Mouse (Mus musculus): Measurements from ENCODE around the gene Gm28308. TPM values are rescaled to one million over a fixed set of nuclear protein-coding genes. Genes with fewer than 3 reads are reported as not detected.

Gm28308 gene
- polyA plus RNA-seq, 1 experiment, result 0.78 TPM

DNA sequence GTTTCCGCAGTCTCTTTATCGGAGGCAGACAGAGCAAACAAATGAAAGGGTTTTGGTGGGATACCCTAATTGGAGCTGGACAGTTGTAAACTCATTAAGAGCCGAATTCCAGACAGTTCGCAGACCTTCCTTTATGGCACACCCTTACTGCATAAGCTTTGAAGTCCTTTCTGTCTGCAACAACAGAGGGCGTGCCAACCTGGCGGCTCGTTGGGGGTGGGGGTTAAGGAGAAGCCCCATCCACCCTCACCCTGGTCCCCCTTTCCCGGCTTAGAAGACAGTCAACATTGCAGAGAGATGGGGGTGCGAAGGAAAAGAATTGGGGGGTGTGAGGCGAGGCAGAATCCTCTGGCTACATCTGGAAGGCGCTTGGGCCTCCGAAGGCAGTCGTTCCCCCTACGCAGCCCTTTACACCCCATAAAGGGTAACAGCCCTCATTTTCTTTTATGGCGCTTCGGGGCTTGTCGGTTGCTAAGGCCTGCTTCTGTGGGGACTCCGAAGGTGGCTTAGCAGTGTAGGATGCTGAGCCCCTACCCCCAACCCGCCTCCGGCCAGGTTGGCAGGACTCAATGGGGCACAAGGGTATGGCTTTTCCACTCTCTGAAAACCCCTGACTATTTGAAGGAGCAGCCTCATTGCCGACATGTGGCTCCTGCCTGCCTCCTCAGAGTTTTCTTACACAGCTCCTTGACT is 9.0 kb upstream of the Gm28308 start:
- Histone ChIP-seq H3K4me3 (ENCODE audit: insufficient read depth, low read depth, low read length) (peak overlapping the region; percentile 30), H3K36me3 (ENCODE audit: control insufficient read depth, insufficient read depth, low read length) (no peaks in the 10 kb centered on the region; the same call in 1 of the 2 replicates), H3K27me3 (replicated peaks; ENCODE audit: control insufficient read depth, insufficient read depth, low read length) (no peaks in the 10 kb centered on the region), H3K27ac (ENCODE audit: insufficient read depth, low read depth, low read length) (peak overlapping the region; percentile 91), H3K4me1 (ENCODE audit: control insufficient read depth, insufficient read depth, low read length) (0 out of 2 replicates have a peak, but pooled peaks cover 4% of the 10 kb centered on the region)
- no peak for TF ChIP-seq POLR2A (IDR thresholded peaks at IDR 0.05; ENCODE audit: low read depth, low read length)
- no peak for TF ChIP-seq CTCF (conservative IDR thresholded peaks at IDR 0.05; ENCODE audit: insufficient read depth, insufficient read length, low read depth, low read length)
- WGBS, result 10% methylated on average over 21 of the region's 21 CpGs
- DNase-seq, result no peak

DNA sequence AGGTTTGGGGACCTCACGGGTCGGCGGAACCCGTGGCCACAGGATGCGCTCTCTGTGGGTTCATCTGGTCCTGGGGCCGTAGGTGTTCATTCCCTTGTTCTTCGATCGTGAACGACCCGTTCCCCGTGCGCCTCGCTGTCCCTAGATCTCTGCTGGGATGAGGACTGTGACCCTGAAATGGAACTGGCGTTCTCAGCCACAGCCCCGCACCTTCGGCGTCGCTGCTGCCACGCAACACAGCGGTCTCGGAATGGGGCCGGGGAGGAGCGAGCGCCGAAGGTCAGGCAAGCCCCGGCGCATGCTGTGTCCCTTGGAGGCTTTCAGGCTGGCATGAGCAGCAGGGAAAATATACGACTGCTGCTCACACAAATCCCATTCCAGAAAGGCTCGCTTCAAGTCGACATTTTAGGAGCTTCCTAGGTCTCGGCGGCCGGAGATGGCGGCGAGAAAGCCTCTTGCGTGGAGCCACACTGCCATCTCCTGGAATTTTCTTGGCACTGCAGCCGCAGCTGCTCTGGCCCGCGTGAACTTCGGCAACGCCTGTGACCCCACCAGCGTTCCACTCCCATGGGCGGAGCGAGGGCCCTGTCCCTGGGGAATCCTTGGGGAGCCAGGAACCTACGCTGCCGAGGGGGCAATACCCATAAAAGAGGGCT is 8.3 kb upstream of the Gm28308 start, which contains the start of gene Hoxa7:
TSS of gene Hoxa7 (minus strand) at position 518 of the 656 bp plus-strand sequence.
- under 1% methylated on average over 46 of the region's 46 CpGs for WGBS
- peak; percentile 97 for DNase-seq
- H3K4me1 ChIP-seq (ENCODE audit: control insufficient read depth, insufficient read depth, low read length), result 0 out of 2 replicates have a peak, but pooled peaks cover 4% of the 10 kb centered on the region
- TF ChIP-seq CTCF (conservative IDR thresholded peaks at IDR 0.05; ENCODE audit: insufficient read depth, insufficient read length, low read depth, low read length), result peak; percentile 95
- TF ChIP-seq POLR2A (IDR thresholded peaks at IDR 0.05; ENCODE audit: low read depth, low read length), result no peak
- H3K36me3 ChIP-seq (ENCODE audit: control insufficient read depth, insufficient read depth, low read length), result no peaks in the 10 kb centered on the region; the same call in 1 of the 2 replicates
- H3K27me3 ChIP-seq (replicated peaks; ENCODE audit: control insufficient read depth, insufficient read depth, low read length), result no peaks in the 10 kb centered on the region
- peak within 1 kb of the TSS; percentile 98 for H3K27ac ChIP-seq (ENCODE audit: insufficient read depth, low read depth, low read length)
- H3K4me3 ChIP-seq (ENCODE audit: insufficient read depth, low read depth, low read length), result peak within 1 kb of the TSS; percentile 91

DNA sequence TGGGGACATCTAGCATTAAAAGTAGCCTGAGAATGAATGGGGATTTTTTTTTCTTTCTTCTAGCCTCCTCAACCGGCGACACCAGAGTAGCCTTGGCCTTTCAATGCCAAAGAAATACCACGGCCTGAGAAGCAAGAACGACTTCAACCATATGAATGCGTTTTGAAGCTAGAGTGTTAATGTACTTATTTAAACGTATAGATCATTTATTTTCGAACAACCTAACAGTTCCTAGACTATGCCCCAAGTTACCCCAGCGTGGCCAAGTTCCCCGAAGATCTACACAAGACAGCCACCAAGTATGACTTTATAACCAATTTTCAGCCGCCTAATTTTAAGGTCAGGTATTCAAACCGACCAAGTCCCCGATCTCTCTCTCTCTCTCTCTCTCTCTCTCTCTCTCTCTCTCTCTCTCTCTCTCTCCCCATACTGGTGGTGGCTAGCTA is 7.7 kb upstream of the Gm28308 start:
- peak overlapping the region; percentile 91 for H3K4me3 ChIP-seq (ENCODE audit: insufficient read depth, low read depth, low read length)
- H3K27me3 ChIP-seq (replicated peaks; ENCODE audit: control insufficient read depth, insufficient read depth, low read length), result no peaks in the 10 kb centered on the region
- DNase-seq, result no peak

GRCm38 (mm10) chr6:52220003-52220864 is 7.1 kb upstream of the Gm28308 start:
- Histone ChIP-seq H3K36me3 (ENCODE audit: control insufficient read depth, insufficient read depth, low read length) (no peaks in the 10 kb centered on the region; the same call in 1 of the 2 replicates), H3K4me3 (ENCODE audit: insufficient read depth, low read depth, low read length) (peak overlapping the region; percentile 91), H3K27me3 (replicated peaks; ENCODE audit: control insufficient read depth, insufficient read depth, low read length) (no peaks in the 10 kb centered on the region), H3K27ac (ENCODE audit: insufficient read depth, low read depth, low read length) (peak overlapping the region; percentile 98), H3K4me1 (ENCODE audit: control insufficient read depth, insufficient read depth, low read length) (0 out of 2 replicates have a peak, but pooled peaks cover 4% of the 10 kb centered on the region)
- no peak for TF ChIP-seq CTCF (conservative IDR thresholded peaks at IDR 0.05; ENCODE audit: insufficient read depth, insufficient read length, low read depth, low read length)
- no peak for TF ChIP-seq POLR2A (IDR thresholded peaks at IDR 0.05; ENCODE audit: low read depth, low read length)
- peak; percentile 81 for DNase-seq
- 26% methylated on average over 32 of the region's 32 CpGs for WGBS

More for the DNA sequence above, 7.7 kb upstream of the Gm28308 start:
- WGBS, result 6% methylated on average over 12 of the region's 12 CpGs
- no peaks in the 10 kb centered on the region; the same call in 1 of the 2 replicates for H3K36me3 ChIP-seq (ENCODE audit: control insufficient read depth, insufficient read depth, low read length)
- 0 out of 2 replicates have a peak, but pooled peaks cover 4% of the 10 kb centered on the region for H3K4me1 ChIP-seq (ENCODE audit: control insufficient read depth, insufficient read depth, low read length)
- no peak for TF ChIP-seq CTCF (conservative IDR thresholded peaks at IDR 0.05; ENCODE audit: insufficient read depth, insufficient read length, low read depth, low read length)
- TF ChIP-seq POLR2A (IDR thresholded peaks at IDR 0.05; ENCODE audit: low read depth, low read length), result no peak
- peak overlapping the region; percentile 98 for H3K27ac ChIP-seq (ENCODE audit: insufficient read depth, low read depth, low read length)

DNA sequence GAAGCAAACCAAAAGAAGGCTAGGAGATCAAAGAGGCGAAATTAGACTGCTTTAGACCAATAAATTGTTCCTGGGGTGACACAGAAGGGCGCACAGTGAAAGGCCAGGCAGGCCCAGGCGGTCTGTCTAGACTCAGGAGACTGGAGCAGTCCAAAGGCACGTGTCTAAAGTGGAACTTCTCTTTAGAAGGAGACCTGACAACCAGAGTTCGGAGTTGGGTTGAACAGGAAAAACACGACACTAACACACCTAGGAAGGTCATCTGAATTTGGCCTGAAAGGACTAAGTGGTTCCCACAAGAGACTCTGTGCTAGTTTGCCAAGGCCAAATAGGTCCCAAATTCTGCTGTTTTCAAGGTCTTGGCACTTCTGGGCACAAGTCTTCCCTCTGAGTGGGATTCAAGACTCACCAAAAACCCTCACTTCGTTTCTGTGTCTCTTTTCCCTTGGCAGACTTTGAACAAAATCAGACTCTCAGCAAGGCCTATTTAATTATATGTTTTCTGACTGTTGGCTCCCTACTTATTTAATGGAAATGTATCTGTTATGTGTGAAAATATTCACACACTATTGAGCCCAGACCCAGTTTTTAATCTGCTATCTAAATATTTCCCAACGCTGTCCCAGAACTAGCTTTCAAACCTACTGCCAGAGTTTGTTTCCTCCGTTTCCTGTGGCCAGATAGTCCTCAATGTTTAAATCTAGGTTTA is 6.2 kb upstream of the Gm28308 start:
- H3K27me3 ChIP-seq (replicated peaks; ENCODE audit: control insufficient read depth, insufficient read depth, low read length), result no peaks in the 10 kb centered on the region
- peak overlapping the region; percentile 91 for H3K4me3 ChIP-seq (ENCODE audit: insufficient read depth, low read depth, low read length)
- TF ChIP-seq POLR2A (IDR thresholded peaks at IDR 0.05; ENCODE audit: low read depth, low read length) (no peak), CTCF (conservative IDR thresholded peaks at IDR 0.05; ENCODE audit: insufficient read depth, insufficient read length, low read depth, low read length) (no peak)
- peak; percentile 63 for DNase-seq
- WGBS, result 36% methylated on average over 9 of the region's 9 CpGs
- 0 out of 2 replicates have a peak, but pooled peaks cover 10% of the 10 kb centered on the region for H3K4me1 ChIP-seq (ENCODE audit: control insufficient read depth, insufficient read depth, low read length)
- peak overlapping the region; percentile 98 for H3K27ac ChIP-seq (ENCODE audit: insufficient read depth, low read depth, low read length)
- no peaks in the 10 kb centered on the region; the same call in 1 of the 2 replicates for H3K36me3 ChIP-seq (ENCODE audit: control insufficient read depth, insufficient read depth, low read length)

- peak; percentile 55 for DNase-seq
- Histone ChIP-seq H3K27ac (ENCODE audit: insufficient read depth, low read depth, low read length) (peak overlapping the region; percentile 98), H3K27me3 (replicated peaks; ENCODE audit: control insufficient read depth, insufficient read depth, low read length) (no peaks in the 10 kb centered on the region), H3K4me3 (ENCODE audit: insufficient read depth, low read depth, low read length) (peak overlapping the region; percentile 85), H3K36me3 (ENCODE audit: control insufficient read depth, insufficient read depth, low read length) (no peaks in the 10 kb centered on the region), H3K4me1 (ENCODE audit: control insufficient read depth, insufficient read depth, low read length) (0 out of 2 replicates have a peak, but pooled peaks cover 12% of the 10 kb centered on the region)
- TF ChIP-seq CTCF (conservative IDR thresholded peaks at IDR 0.05; ENCODE audit: insufficient read depth, insufficient read length, low read depth, low read length) (no peak), POLR2A (IDR thresholded peaks at IDR 0.05; ENCODE audit: low read depth, low read length) (no peak)
- WGBS, result 40% methylated on average over 14 of the region's 14 CpGs
These were observed 5.6 kb upstream of the Gm28308 start for GRCm38 (mm10) chr6:52218643-52219215.

All from kidney, adult 2 months (tissue).